Mouse (Mus musculus) bone marrow, adult 2 months (tissue): Measurements from ENCODE around the gene Ranbp3l. TPM values are rescaled to one million over a fixed set of nuclear protein-coding genes. Genes with fewer than 3 reads are reported as not detected.

Experiments used
- H3K27ac ChIP-seq: fragments of 200-500 bp; 2 replicates; pipeline ENCODE4 v1.5.1; 2012; ENCODE audit warnings: low read depth, mild to moderate bottlenecking, control low read depth, inconsistent platforms, low read length; ENCODE audit not compliant: control insufficient read depth, poor library complexity, insufficient read depth
- H3K4me1 ChIP-seq: fragments of 200-500 bp; 2 replicates; pipeline ENCODE4 v1.6.1; 2011; ENCODE audit warnings: low read length; ENCODE audit not compliant: control insufficient read depth, insufficient read depth
- H3K4me3 ChIP-seq: fragments of 200-500 bp; replicated peaks from 2 replicates; pipeline ENCODE3; 2011; ENCODE audit warnings: mild to moderate bottlenecking, low read depth, low read length, control low read depth; ENCODE audit not compliant: control insufficient read depth
- CTCF ChIP-seq: fragments of 200-500 bp; IDR thresholded peaks from 2 replicates; pipeline ENCODE4 v1.5.1; 2011; ENCODE audit warnings: low read length, control low read depth; ENCODE audit not compliant: control insufficient read depth, insufficient read depth
- POLR2A ChIP-seq: fragments of 200-500 bp; IDR thresholded peaks from 2 replicates; pipeline ENCODE4 v1.6.1; 2011; ENCODE audit warnings: low read depth, mild to moderate bottlenecking, control low read depth, low read length, borderline replicate concordance; ENCODE audit not compliant: control insufficient read depth
- WGBS: fragments of 180-500 bp; shearing (Covaris S2); methylation state at CpG from one replicate; pipeline ENCODE4 v1.1.7; 2018; 5-methylcytosine and 5-hydroxymethylcytosine counted together
- polyA plus RNA-seq: library from polyadenylated mRNA; stranded (reverse); fragments of >200 nt; gene quantifications from 2 replicates; pipeline ENCODE4 v1.2.4, GENCODE M21; 2011; ENCODE audit warnings: low replicate concordance; ENCODE audit not compliant: missing spikeins, insufficient read depth, insufficient read length

The Ranbp3l gene
- polyA plus RNA-seq, 1 experiment: not detected

- H3K4me1 ChIP-seq: no peaks in the 10 kb centered on the region
- no peak for TF ChIP-seq POLR2A
- TF ChIP-seq CTCF: no peak
- no peak overlapping the region for H3K27ac ChIP-seq
- H3K4me3 ChIP-seq: no peak overlapping the region
- 87% methylated on average over 5 of the region's 5 CpGs for WGBS
Observed at GRCm38 (mm10) chr15:9114599-9114998, 146.8 kb downstream of the Ranbp3l start.

Other genes starting within 250 kb of the Ranbp3l start
- 57.6 and 70.0 TPM in 2 replicates for gene Nadk2, start 103.3 kb downstream of the Ranbp3l start, polyA plus RNA-seq
- gene Lmbrd2, start 172.6 kb downstream of the Ranbp3l start, polyA plus RNA-seq: 5.1 and 10.4 TPM in 2 replicates
- gene Skp2, start 187.5 kb downstream of the Ranbp3l start, polyA plus RNA-seq: 6.4 and 8.0 TPM in 2 replicates